Mouse (Mus musculus) bone marrow macrophage, adult 2 months (primary cell): ENCODE measurements at regions not wholly inside any gene's neighbourhood (a gene's known extent, or its start where the extent isn't known, plus 50 kb on each side); places are given as distances from the start of the nearest gene placed in this dataset.

ENCODE experiments used
- CTCF ChIP-seq: IDR thresholded peaks from 2 replicates; pipeline ENCODE4 v1.5.1; 2012; ENCODE audit warnings: low read depth, mild to moderate bottlenecking, low read length, moderate library complexity
- POLR2A ChIP-seq: IDR thresholded peaks from 2 replicates; pipeline ENCODE4 v1.6.1; 2012; ENCODE audit warnings: mild to moderate bottlenecking, low read depth, low read length, borderline replicate concordance

- TF ChIP-seq CTCF (no peak), POLR2A (no peak)
Observed at GRCm38 (mm10) chr15:61006608-61007007, 83.8 kb upstream of the A1bg start.
